Mouse (Mus musculus) monocyte, adult 5-6 weeks (primary cell): ENCODE data around the gene Gm29049. TPM values are rescaled to one million over a fixed set of nuclear protein-coding genes. Genes with fewer than 3 reads are reported as not detected.
"Not testable (repeated sequence)": the region's sequence is repeated elsewhere in the genome, so short reads cannot be mapped to it uniquely, and the experiment has no call there.

Experiments used
- ATAC-seq: fragments of 153-309, 156-312 bp; replicated peaks from 2 replicates; pipeline ENCODE4 v1.8.0; 2017; ENCODE audit warnings: mild to moderate bottlenecking; ENCODE audit not compliant: low TSS enrichment, insufficient number of reproducible peaks, severe bottlenecking, poor library complexity, low FRiP score
- total RNA-seq: library from RNA; stranded (forward); fragments of 200-1000, 200-491, 200-594 nt; gene quantifications from 3 replicates; pipeline ENCODE4 v1.2.3, GENCODE M21; 2017

Gm29049 gene
- not detected in 3 replicates for total RNA-seq

- not testable (repeated sequence) for ATAC-seq
Measured at GRCm38 (mm10) chrY:7997068-7997467, at the start of gene Gm29049. Gm29049 (minus strand) TSS chrY:7997168.

Other genes starting within 250 kb of the Gm29049 start
- not detected in 3 replicates for gene Gm20825, start 74.3 kb upstream of the Gm29049 start, total RNA-seq